Mouse (Mus musculus): ENCODE data around the gene Cpz. TPM values are rescaled to one million over a fixed set of nuclear protein-coding genes. Genes with fewer than 3 reads are reported as not detected.

Cpz gene
- not detected for polyA plus RNA-seq (2014; fragmentation: Illumina TruSeq; extraction: RNeasy Lipid Tissue Mini Kit (QIAGEN cat#74804); ENCODE audit: low read depth, low replicate concordance)

DNA sequence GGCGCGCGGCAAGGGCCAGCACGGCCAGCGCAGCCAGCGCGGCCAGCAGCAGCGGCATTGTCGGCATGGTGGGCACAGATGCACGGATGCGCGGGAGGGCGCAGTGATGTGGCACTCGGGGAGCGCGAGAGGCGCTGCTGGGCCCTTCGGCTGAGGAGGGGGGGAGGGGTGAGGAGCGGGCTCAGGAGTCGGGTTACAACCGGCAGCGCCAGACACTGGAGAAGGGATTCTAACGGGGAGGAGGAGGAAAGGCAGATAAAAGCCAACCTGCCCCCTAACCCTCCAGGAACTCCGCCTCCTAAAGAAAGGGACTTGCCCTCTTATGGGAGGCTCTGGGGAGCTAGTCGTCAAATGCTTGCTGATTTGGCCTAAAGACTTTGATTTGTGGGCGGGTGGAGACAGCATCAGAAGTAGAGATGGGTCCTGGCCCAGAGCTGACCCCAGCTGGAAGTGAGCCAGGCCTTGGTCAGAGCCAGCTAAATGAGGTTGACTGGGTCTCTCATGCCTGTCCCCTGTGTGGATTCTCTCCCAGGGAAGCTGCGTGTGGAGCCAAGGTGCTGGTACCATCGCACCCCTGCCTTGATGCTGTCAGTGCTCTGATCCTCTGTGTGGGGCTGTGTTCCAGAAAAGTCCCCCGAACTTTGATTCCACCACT, at the start of gene Cpz:
TSS of gene Cpz (minus strand) at position 230 of the 655 bp plus-strand sequence.

DNA sequence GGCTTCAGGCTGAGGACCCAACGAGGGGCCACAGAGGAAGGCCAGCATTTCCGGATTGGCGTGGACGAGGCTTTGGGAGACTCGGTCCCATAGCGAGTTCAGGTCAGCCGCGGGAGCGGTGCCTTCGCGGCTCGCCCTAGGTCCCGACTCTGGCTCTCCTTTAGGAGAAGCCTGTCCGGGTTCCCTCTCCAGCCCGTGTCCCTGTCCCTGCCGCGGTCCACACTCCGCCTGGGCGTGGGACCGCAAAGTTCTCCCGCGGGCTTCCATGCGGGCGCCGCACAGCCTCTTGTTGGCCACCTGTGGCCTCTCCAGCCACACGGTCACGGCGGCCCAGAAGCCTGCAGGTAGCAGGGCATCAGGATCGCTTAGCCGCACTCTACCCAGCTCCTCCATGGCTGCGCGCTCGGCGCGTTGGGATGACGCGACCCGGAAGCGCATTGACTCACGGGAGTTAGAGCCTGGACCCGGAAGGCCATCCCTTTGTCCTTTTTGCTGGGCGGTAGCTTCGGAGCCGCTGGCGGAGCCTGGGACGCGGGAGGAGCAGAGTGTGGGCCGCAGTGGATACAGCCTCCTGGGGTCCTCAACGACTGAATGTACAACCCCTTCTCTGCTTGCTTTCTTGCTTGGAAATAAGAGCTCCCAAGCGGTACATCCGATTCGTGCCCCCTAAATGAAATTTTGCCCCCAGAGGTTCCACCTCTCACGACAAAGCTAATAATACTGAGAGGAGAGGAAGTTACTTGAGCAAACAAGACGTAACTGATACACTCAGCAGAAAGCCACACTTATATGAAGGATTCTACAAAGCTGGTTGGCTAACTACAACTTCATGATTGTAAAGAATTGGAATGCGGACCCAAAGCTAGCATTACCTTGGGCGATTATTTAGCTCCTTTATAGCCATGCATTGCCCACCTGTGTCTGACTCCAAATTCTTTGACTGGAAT, 49.4 kb upstream of the Cpz start, which contains the start of gene Trmt44:
TSS of gene Trmt44 (minus strand) at position 418 of the 947 bp plus-strand sequence.

Other genes starting within 250 kb of the Cpz start
- not detected for gene Adra2c, start 247.4 kb downstream of the Cpz start, polyA plus RNA-seq (2014; fragmentation: Illumina TruSeq; extraction: RNeasy Lipid Tissue Mini Kit (QIAGEN cat#74804); ENCODE audit: low read depth, low replicate concordance)
- gene Hmx1, start 136.6 kb downstream of the Cpz start, polyA plus RNA-seq (2014; fragmentation: Illumina TruSeq; extraction: RNeasy Lipid Tissue Mini Kit (QIAGEN cat#74804); ENCODE audit: low read depth, low replicate concordance), result 0.22 TPM
- gene Trmt44, start 49.4 kb upstream of the Cpz start, polyA plus RNA-seq (2014; fragmentation: Illumina TruSeq; extraction: RNeasy Lipid Tissue Mini Kit (QIAGEN cat#74804); ENCODE audit: low read depth, low replicate concordance), result 2.0 TPM
- 13.7 TPM for gene Acox3, start 57.3 kb upstream of the Cpz start, polyA plus RNA-seq (2014; fragmentation: Illumina TruSeq; extraction: RNeasy Lipid Tissue Mini Kit (QIAGEN cat#74804); ENCODE audit: low read depth, low replicate concordance)
- 0.71 TPM for gene Htra3, start 154.1 kb upstream of the Cpz start, polyA plus RNA-seq (2014; fragmentation: Illumina TruSeq; extraction: RNeasy Lipid Tissue Mini Kit (QIAGEN cat#74804); ENCODE audit: low read depth, low replicate concordance)
- gene Sh3tc1, start 214.3 kb upstream of the Cpz start, polyA plus RNA-seq (2014; fragmentation: Illumina TruSeq; extraction: RNeasy Lipid Tissue Mini Kit (QIAGEN cat#74804); ENCODE audit: low read depth, low replicate concordance), result not detected
- not detected for gene Ablim2, start 232.2 kb upstream of the Cpz start, polyA plus RNA-seq (2014; fragmentation: Illumina TruSeq; extraction: RNeasy Lipid Tissue Mini Kit (QIAGEN cat#74804); ENCODE audit: low read depth, low replicate concordance)

Measured in testis, adult 10 weeks (tissue).